Mouse (Mus musculus) olfactory bulb, adult 2 months (tissue): Measurements from ENCODE around the gene Camta1.

Experiments
- CTCF ChIP-seq: fragments of 200-500 bp; IDR thresholded peaks from 2 replicates; pipeline ENCODE4 v1.5.1; 2012; ENCODE audit warnings: low read depth, mild to moderate bottlenecking, low read length, moderate library complexity; ENCODE audit not compliant: insufficient read depth
- POLR2A ChIP-seq: fragments of 200-500 bp; IDR thresholded peaks from 2 replicates; pipeline ENCODE4 v1.6.1; 2012; ENCODE audit warnings: mild to moderate bottlenecking, low read depth, low read length, moderate library complexity; ENCODE audit not compliant: insufficient read depth

GRCm38 (mm10) chr4:151863511-151863910 is 1.8 kb upstream of the Camta1 start:
- TF ChIP-seq CTCF (no peak), POLR2A (no peak)
